Mouse (Mus musculus): ENCODE measurements around the gene Safb2.

The Safb2 gene

DNA sequence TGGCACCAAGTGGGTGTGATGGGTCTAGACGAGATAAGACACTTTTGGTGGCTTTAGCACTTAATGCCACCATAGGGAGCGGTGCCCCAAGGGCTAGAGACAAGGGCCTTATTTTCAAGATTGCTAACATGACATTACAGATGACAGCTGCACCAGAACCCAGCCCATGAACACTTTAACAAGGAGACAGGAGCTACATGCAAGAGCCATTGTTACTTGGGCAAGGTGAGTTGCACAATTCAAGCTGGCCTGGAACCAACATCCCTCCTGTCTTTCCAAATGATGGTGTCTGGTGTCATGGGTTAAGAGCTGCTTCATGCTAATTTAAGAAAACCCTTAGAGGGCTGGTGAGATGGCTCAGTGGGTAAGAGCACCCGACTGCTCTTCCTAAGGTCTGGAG lies 25.0 kb downstream of the Safb2 start:
- no peak for DNase-seq

DNA sequence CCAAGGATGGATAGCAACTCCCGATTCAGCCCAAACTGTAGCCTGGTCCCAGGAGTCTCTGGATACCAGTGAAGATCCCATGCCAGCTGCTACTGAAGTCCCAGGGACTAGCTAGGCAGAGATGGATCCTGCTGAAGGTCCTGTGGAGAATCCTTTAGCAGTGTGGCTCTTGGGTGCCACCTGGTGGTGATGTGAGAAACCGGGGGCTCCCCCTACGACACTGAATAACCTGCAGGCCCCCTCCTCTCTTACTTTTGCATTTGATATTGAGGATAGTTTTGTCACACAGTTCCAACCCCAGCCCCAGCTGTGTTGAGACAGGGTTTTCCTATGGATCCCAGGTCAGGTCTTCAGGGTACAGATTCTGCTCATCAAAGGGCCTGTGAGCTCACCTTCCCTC lies 25.9 kb downstream of the Safb2 start:
- peak; percentile 65 to 70 for DNase-seq

GRCm38 (mm10) chr17:56554122-56554551 lies 30.2 kb downstream of the Safb2 start, which contains the start of gene Gm20219:
Gene Gm20219, minus strand, starts transcription at chr17:56554387.
- peak in 1 of 2 experiments; percentile 73 for DNase-seq

- peak; percentile 55 to 75 for DNase-seq
Measured at GRCm38 (mm10) chr17:56552781-56553363, 31.5 kb downstream of the Safb2 start.

- no peak for DNase-seq
Measured at GRCm38 (mm10) chr17:56551841-56552581, 32.4 kb downstream of the Safb2 start.

DNA sequence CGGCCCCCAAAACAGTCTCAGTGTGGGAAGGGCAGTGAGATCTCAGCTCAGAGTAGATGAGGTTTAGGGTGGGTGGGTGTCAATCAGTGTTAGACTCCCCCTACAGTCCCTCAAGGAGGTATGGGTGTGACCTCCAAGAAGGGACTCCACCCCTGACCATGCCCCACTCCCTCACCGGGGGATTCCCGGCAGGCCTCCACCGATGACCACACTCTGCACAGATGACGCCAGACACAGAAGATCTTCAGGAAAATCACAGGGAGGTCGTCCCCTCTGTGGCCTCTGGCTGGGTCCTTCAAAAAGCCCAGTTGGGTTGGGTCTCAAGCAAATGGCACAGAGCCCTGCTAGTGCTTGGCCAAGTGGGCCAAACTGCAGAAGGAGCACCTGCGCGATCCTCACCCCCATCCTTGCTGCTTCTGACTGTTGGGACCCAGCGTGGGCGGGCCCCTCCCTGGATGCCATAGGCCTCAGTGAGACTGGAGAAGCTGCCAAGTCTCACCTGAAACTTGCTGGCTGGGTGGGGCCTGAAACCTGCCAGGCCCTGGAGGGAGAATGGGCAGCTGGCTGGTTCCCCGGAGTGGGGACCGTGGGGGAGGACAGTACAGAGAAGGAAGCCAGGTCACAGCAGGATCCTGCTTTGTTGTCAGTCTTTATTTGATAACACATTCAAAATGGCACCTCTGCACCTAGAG lies 33.5 kb downstream of the Safb2 start:
- DNase-seq = no peak

DNA sequence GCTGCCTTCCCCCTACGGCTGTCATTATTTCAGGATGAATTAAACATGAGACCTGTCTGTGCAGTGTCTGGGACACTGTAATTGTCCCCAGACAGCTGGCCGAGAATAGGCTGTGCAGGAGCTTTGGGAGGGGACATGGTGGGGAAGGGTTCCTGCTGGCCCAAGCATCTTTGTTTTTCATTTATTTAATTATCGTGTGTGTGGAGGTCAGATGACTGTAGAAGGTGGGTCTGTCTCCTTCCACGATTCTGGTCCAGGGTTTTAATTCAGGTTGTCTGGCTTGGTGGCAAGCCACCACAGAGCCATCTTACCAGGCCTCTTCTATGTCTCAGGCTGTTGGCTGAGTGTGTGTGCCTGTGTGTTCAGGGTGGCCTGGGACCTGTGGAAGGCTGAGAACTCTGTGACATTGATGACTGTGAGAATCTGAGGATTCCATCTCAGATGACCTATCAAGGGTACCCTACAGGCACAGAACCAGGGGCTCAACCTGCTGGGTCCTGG lies 35.7 kb downstream of the Safb2 start:
- DNase-seq = no peak

- DNase-seq = no peak
Measured at GRCm38 (mm10) chr17:56547846-56548604, 36.4 kb downstream of the Safb2 start.

GRCm38 (mm10) chr17:56547116-56547845 lies 37.1 kb downstream of the Safb2 start:
- DNase-seq = no peak

- DNase-seq = no peak
Measured at GRCm38 (mm10) chr17:56546576-56546975, 37.8 kb downstream of the Safb2 start.

DNA sequence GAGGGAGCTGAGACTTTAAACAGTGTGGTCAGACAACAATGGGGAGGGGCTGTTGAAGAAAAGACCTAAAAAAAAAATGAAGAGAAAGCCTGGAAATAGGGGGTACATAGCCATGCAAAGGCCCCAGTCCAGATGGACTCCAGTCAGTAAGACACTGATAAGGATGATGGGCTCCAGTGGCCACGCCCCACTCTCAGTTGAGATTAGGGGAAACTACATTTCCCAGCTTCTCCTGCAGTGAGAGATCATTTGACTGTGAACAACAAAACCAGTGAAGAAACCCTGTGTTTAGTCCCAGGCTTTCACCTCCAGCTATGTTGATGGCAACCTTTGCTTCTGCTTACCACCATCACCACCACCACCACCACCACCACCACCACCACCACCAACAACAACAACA lies 38.4 kb downstream of the Safb2 start:
- DNase-seq = no peak

GRCm38 (mm10) chr17:56544699-56545387 lies 39.5 kb downstream of the Safb2 start:
- DNase-seq = no peak

DNA sequence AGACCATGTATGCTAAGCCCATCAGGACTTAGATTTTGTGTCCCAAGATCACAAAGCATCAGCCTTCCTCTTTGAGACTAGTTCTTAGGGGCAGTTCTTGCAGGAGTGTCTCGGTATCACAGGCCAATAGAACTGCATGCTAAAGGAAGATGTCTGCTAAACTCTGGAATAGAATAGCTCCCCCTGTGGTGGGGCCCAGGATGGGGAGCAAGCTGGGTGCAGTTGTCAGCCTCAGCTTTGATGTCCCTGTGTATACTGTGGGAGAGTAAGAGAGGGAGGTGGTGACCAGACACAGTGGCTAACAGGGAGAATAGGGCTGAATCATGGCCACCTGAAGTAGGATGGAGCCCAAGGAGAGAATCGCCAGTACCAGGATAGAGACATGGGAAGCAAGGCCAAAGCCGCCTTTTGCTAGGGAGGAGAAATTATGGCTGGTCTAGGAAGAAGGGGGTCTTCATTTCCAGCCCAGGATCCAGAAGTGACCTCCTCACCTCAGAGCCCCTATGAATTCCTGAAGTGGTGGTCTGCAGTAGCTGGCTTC lies 40.6 kb downstream of the Safb2 start:
- DNase-seq = no peak

DNA sequence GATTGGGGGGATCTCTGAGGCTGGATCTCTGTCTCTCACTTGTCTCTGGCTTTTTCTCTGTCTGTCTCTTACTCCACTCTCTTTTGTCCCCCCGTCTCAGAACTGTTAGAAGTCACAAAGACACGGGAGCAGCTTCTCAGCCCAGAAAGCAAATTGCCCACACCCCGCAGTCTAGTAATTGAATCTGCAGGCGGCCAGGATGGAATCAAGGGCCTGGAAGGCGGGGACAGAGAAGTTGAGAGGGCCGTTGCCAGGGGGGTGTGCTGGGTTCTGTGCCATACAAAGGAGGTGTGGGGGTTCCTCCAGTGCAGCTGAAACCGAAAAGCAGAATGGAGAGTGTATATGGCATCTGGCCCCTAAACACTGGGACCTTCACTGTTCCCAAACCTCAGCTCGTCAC lies 41.6 kb downstream of the Safb2 start:
- no peak for DNase-seq

DNA sequence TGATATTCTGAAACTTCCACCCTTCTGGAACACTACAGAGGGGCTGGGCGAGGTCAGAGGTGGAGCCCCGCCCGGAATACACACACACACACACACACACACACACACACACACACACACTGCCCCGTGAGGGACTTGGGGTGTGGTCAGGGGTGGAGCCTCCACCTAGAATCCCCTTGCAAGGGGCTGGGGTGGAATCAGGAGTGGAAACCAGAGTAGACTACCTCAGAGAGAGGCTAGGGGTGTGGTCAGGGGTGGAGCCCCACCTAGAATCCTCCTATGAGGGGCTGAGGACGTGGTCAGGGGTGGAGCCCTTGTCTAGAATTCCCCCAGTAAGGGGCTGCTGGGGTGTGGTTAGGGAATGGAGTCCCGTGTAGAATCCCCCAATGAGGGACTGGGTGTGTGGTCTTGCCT lies 43.8 kb downstream of the Safb2 start:
- no peak for DNase-seq

- DNase-seq = no peak
Measured at GRCm38 (mm10) chr17:56537912-56538311, 46.5 kb downstream of the Safb2 start.

GRCm38 (mm10) chr17:56536874-56537273 lies 47.5 kb downstream of the Safb2 start:
- DNase-seq = no peak

DNA sequence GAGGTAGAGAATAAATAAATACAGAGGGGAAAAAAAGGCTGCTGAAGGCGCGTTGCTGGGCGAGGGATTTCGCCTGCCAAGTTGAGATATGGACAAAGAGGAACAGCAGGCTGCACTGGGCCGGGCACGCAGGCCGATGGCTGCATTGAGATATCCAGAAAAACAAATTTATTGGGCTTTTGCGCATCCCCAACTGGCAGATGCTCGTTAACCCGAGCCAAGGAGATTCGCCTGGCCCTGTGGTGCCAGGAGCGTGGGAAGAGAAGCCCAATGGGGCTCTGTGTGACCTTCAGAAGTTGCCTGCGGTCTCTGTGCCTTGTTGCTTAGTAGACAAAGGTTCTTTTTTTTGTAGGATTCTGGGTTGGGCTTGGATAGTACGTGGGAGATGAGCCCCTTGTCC lies 48.2 kb downstream of the Safb2 start:
- DNase-seq = no peak

- DNase-seq = no peak
Measured at GRCm38 (mm10) chr17:56524943-56525342, 59.4 kb downstream of the Safb2 start.

DNA sequence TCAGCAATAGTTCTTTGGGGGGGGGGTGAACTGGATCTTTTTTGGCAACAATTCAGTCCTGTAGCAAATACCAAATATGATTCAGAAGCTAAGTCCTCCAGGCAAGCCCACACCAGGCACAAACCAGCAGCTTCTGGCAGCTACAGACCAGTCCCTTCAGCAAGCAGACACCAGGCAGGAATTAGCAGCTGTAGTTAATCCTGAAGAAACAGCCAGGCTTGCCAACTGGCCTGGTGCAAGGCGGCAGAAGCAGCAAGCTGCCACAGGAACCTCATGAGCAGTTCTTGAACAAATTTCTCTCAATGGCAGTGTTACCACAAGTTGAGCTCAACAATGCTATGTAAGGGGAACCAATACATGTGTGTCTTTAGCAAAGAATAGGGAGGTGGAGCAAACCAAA lies 61.6 kb downstream of the Safb2 start:
- no peak for DNase-seq

GRCm38 (mm10) chr17:56515690-56516410 lies 68.5 kb downstream of the Safb2 start:
- DNase-seq = peak in 1 of 2 experiments; percentile 14

Data from kidney, postnatal 25 days (tissue).